Mouse (Mus musculus) G1E (cell line): ENCODE results near the gene Nuak1.

Source experiments
- CTCF ChIP-seq: IDR thresholded peaks from 2 replicates; pipeline ENCODE4 v1.5.1; 2012; ENCODE audit warnings: low read depth, low read length, inconsistent platforms, mixed read lengths
- POLR2AphosphoS5 ChIP-seq: IDR thresholded peaks from 2 replicates; pipeline ENCODE4 v1.6.1; 2012; ENCODE audit warnings: low read depth, low read length, inconsistent platforms; ENCODE audit not compliant: insufficient replicate concordance

- TF ChIP-seq CTCF (no peak), POLR2AphosphoS5 (no peak)
Observed at GRCm38 (mm10) chr10:84435930-84436329, 4.5 kb downstream of the Nuak1 start.
